Mouse (Mus musculus): ENCODE data around the gene Il27ra.

DNA sequence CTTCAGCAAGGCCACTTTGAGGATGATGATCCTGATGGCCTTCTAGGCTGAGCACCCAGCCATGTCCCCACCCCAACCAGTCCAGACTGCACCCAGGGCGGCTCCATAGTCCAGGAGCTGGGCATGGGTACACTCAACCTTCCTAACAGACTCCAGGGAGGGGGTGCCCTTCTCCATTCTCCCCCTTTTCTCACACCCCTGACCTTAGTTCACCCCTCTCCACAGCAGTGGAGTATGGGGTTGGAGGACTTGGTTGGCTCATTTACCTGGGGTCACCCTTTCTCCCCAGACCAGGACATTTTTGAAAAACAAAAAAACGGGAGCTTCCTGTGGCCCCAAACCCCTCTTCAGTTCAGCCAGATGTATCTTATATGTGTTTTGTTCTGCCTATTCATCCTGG is 42.6 kb downstream of the Il27ra start:
- TF ChIP-seq POLR2A (IDR thresholded peaks at IDR 0.05; ENCODE audit: insufficient read depth, low read depth, low read length) (no peak), CTCF (IDR thresholded peaks at IDR 0.05; ENCODE audit: insufficient read depth, low read depth, low read length) (no peak)
